Mouse (Mus musculus) hematopoietic multipotent progenitor cell, adult 10-12 weeks (in vitro differentiated cells): Measurements from ENCODE around the gene Lrrc75b. TPM values are rescaled to one million over a fixed set of nuclear protein-coding genes. Genes with fewer than 3 reads are reported as not detected.

Experiments
- polyA plus RNA-seq: library from polyadenylated mRNA; stranded (reverse); fragments of >175 nt; gene quantifications from 2 replicates; pipeline ENCODE4 v1.2.3, GENCODE M21; 2012; ENCODE audit warnings: low replicate concordance

Gene Lrrc75b
- 1.7 and 3.1 TPM in 2 replicates for polyA plus RNA-seq

DNA sequence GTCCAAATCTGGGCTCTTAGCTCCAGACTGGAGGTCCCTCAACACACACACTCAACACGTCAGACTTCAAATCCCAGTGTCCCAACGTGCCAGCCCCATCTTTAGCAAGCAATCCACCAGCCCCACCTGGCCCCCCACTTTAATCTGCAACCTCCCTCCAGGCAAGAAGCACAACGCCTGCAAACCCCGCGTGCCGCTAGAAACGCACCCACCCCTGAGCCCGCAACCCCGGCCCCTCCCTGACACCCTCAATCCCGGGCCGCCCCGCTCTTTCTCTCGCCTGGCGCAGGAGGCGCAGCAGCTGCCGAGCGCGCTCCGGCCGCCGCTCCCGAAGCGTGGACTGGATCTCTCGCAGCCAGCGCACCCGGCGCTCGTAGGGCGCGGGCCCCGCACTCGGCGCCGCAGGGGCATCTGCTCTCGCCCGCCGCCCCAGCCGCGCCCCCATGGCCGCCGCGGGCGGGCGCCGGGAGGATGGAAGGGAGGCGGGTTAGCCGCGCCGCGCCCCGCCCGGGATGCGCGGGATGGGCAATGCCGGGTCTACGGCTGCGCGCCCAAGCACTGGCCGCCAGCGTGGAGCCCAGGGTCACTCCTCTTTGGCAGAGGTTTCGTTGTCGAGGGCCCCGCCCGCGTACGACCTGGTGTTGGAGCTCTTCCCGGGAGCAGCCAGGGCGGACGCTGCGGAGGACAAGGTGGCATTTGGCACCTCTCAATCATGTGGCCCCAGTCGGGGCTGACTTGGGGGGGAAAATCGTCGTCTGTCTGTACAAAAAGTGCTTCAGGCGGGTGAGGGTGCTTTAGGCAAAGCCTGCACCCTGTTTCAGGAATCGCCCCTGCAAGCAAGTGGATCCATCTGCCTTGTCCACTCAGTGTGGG lies at the start of gene Lrrc75b:
Gene Lrrc75b (minus strand): TSS at position 655 of the 873 bp plus-strand sequence.

DNA sequence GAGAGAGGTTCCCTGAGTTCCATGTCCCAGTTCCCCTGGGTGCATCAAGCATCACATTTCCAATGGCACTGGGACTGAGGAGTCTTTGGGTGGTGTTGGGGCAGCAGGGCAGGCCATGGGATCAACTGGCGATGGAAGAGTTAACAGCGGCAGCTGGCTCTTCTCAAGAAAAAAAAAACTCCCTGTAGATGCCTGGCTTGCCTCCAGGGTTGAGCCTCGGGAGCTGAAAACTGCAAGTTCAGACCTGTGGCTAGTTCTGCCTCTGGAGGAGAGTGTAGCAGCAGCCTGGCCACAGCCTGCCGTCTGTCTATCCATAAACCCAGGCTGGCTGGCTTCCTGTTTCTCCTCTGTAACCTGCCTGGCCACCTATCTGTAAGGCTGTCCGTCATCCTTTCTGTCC lies 29.0 kb upstream of the Lrrc75b start, which contains the start of gene Ggt5:
Gene Ggt5 (plus strand): TSS at position 212 of the 400 bp plus-strand sequence.

DNA sequence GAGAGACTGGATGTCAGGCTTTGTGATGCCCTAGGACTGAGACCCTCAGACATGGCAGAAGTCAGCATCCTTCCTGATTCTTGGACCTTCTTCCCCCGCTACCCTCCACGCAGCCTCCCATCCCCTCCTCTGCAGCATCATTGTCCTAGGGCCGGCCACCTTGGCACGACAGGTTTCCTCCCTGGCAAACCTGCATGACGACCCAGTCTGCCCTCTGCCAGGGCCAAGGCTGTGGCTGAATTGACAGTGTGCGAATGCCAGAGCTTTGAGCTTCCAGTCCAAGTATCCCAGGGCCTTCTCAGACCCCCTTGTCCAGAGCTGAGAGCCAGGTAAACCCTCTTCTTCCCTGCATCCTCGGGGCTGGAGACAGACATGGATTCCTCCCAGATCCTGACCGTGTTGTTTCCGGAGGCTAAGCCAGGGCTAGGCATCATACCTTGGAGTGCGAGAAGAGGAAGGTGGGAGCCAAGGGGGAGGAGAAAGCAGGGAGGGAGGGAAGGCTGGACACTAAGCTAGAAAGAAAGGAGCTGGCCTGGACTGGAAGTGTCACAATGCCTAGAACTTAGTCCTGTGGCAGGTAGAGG lies 1.0 kb upstream of the Lrrc75b start, which contains the start of gene Ggt1:
Gene Ggt1 (plus strand): TSS at position 534 of the 584 bp plus-strand sequence.

DNA sequence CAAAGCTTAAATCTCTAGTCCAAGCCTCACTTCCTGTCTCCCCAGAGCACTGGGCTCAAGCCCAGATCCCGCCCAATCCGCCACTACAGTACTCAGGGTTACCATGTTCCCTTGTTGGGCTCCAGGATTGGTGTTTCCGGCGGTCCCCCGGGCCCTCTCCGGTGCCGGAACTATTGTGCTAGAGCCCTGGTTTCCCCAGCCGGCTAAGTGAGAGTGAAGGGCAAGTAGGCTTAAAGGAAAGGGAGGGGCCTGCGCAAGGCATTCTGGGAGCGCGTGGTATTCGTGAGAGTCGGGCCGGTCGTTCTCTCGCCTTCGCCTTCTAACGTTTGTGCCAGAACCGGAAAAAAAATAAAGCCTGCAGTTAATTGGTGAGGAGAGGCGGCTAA lies 42.4 kb downstream of the Lrrc75b start, which contains the start of gene Gucd1:
Gene Gucd1 (minus strand): TSS at position 215 of the 386 bp plus-strand sequence.

DNA sequence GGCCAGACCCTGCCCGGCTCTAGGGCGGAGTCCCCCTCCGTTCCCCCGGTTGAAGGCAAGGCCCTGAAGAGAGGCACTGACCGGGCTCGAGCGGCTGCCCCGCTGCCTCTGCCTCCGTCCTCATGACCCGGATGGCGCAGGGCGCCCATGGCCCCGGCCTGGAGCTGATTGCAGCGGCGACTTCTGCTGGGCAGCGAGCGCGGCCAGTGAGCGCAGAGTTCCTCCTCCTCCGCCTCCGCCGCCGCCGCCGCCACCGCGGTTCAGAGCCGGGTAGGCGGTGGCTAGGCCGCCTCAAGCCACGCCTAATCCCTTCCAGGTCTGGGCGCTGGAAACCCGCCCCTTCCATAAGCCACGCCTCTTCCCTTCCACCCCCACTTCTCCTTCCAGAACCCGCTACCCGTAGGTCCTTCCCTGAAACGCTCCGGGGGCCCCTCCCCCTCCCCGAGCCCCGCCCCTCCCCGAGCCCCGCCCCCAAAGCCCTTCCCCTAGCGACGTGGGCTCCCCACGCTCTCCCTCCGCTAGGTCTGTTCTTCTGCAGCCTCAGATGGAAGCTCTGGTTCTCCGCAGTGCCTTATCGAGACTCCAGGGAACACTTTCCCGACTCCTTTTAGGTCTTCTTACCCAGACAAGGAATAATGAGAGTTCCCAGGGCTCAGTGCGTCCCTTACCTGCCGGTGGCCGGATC lies 42.9 kb downstream of the Lrrc75b start, which contains the start of gene Snrpd3:
Gene Snrpd3 (plus strand): TSS at position 479 of the 685 bp plus-strand sequence.

Other genes with a start within 250 kb of the Lrrc75b start
- gene Adora2a, start 243.5 kb downstream of the Lrrc75b start, polyA plus RNA-seq: 14.9 and 25.4 TPM in 2 replicates
- 1.2 and 1.4 TPM in 2 replicates for gene Upb1, start 159.2 kb downstream of the Lrrc75b start, polyA plus RNA-seq
- gene Snrpd3, start 42.8 kb downstream of the Lrrc75b start, polyA plus RNA-seq: 4.3 and 17.5 TPM in 2 replicates
- 47.0 and 47.6 TPM in 2 replicates for gene Gucd1, start 42.4 kb downstream of the Lrrc75b start, polyA plus RNA-seq
- gene Ggt1, start 1.3 kb upstream of the Lrrc75b start, polyA plus RNA-seq: 0.73 and 4.3 TPM in 2 replicates
- 15.6 and 34.5 TPM in 2 replicates for gene Ggt5, start 29.0 kb upstream of the Lrrc75b start, polyA plus RNA-seq
- gene Susd2, start 83.7 kb upstream of the Lrrc75b start, polyA plus RNA-seq: 1.9 and 4.0 TPM in 2 replicates
- 98.3 and 104 TPM in 2 replicates for gene Cabin1, start 204.0 kb upstream of the Lrrc75b start, polyA plus RNA-seq
- 15.5 and 82.1 TPM in 2 replicates for gene Ddt, start 213.1 kb upstream of the Lrrc75b start, polyA plus RNA-seq
- gene Gm20441, start 220.6 kb upstream of the Lrrc75b start, polyA plus RNA-seq: not detected in 2 replicates
- 1.3 and 1.8 TPM in 2 replicates for gene Gstt3, start 221.1 kb upstream of the Lrrc75b start, polyA plus RNA-seq
- 0.63 and 2.4 TPM in 2 replicates for gene Gstt1, start 238.3 kb upstream of the Lrrc75b start, polyA plus RNA-seq